Mouse (Mus musculus) heart, adult 2 months (tissue): ENCODE data around the gene Tspan9.

Experiments
- CTCF ChIP-seq: fragments of 200-600 bp; IDR thresholded peaks from 2 replicates; pipeline ENCODE4 v1.8.1; 2022; ENCODE audit warnings: antibody characterized with exemption, mild to moderate bottlenecking, moderate library complexity
- POLR2A ChIP-seq: fragments of 200-500 bp; IDR thresholded peaks from 2 replicates; pipeline ENCODE4 v1.6.1; 2011; ENCODE audit warnings: mild to moderate bottlenecking, low read depth, low read length, control low read depth; ENCODE audit not compliant: insufficient read depth

- TF ChIP-seq POLR2A (no peak), CTCF (no peak)
Measured at GRCm38 (mm10) chr6:128135459-128135858, 7.9 kb downstream of the Tspan9 start.
